In genomic region chr4:149888736-149889470, GRCm38 (mm10) we compare ENCODE assay signal across 9 mouse cellular contexts.
DNase-seq lines count a peak whose midpoint lies in the region; ATAC-seq and TF ChIP-seq lines count a peak whose summit lies in the region.
"Had no signal": no experiment of that assay in that cellular context is flagged by ENCODE, and none has a peak within 500 bp of the region (broad histone marks: within the 10 kb centered on the region; RNA-seq: fewer than 3 reads in every experiment).

No protein-coding gene starts in this region.

- WGBS in kidney, adult 2 months: 59% methylated on average over 20 of the region's 20 CpGs
- WGBS in forebrain, embryonic 11.5 days: 85% methylated on average over 20 of the region's 20 CpGs

- no peak for ATAC-seq in forebrain, embryonic 11.5 days (replicated peaks; ENCODE audit: low FRiP score)

- peak overlapping the region; percentile 34 for H3K27ac ChIP-seq in kidney, adult 2 months (ENCODE audit: insufficient read depth, low read depth, low read length)
- no peak overlapping the region for H3K27ac ChIP-seq in forebrain, embryonic 11.5 days (ENCODE audit: low read depth, low read length)

- no peak overlapping the region for H3K9ac ChIP-seq in forebrain, embryonic 11.5 days (ENCODE audit: low read length)

- H3K4me3 ChIP-seq in kidney, adult 2 months (ENCODE audit: insufficient read depth, low read depth, low read length): no peak overlapping the region
- H3K4me3 ChIP-seq in forebrain, embryonic 11.5 days (ENCODE audit: low read depth, low read length): no peak overlapping the region

- peak; percentile 36 for DNase-seq in adrenal gland, postnatal 14 days
- no peak for DNase-seq in adrenal gland, adult 18-20 months (ENCODE audit: low spot score in 2 of 2)
- DNase-seq in CD4-positive, CD25-positive, alpha-beta regulatory T cell, adult 2 months (ENCODE audit: low read depth, low spot score): peak; percentile 64
- DNase-seq in kidney, adult 2 months: peak; percentile 69
- DNase-seq in lung, postnatal 25 days (ENCODE audit: low spot score): peak; percentile 61
- no peak for DNase-seq in urinary bladder, postnatal 4 days (ENCODE audit: low spot score in 2 of 2)
- DNase-seq in forebrain, embryonic 11.5 days (ENCODE audit: low spot score): no peak
- DNase-seq in embryo, embryonic 10 days (ENCODE audit: low spot score): no peak

- H3K4me2 ChIP-seq in forebrain, embryonic 11.5 days (ENCODE audit: low read depth, low read length, severe bottlenecking): no peak overlapping the region
- H3K4me2 ChIP-seq: liver, embryonic 11.5 days had no signal

- peaks cover 10% of the 10 kb centered on the region; the same call in 1 of the 2 replicates for H3K4me1 ChIP-seq in kidney, adult 2 months (ENCODE audit: control insufficient read depth, insufficient read depth, low read length)
- H3K4me1 ChIP-seq in forebrain, embryonic 11.5 days (replicated peaks; ENCODE audit: control insufficient read depth, insufficient read depth, low read length): peaks cover under 1% of the 10 kb centered on the region; the same call in 1 of the 2 replicates

- H3K27me3 ChIP-seq in kidney, adult 2 months (replicated peaks; ENCODE audit: control insufficient read depth, insufficient read depth, low read length): no peaks in the 10 kb centered on the region
- H3K27me3 ChIP-seq in forebrain, embryonic 11.5 days (ENCODE audit: control insufficient read depth, insufficient read depth, low read length): no peaks in the 10 kb centered on the region

- no peak for TF ChIP-seq CTCF in kidney, adult 2 months (conservative IDR thresholded peaks at IDR 0.05; ENCODE audit: insufficient read depth, insufficient read length, low read depth, low read length)

- no peaks in the 10 kb centered on the region for H3K36me3 ChIP-seq in kidney, adult 2 months (ENCODE audit: control insufficient read depth, insufficient read depth, low read length)
- no peaks in the 10 kb centered on the region for H3K36me3 ChIP-seq in forebrain, embryonic 11.5 days (ENCODE audit: control insufficient read depth, insufficient read depth, low read length)

- no peak for TF ChIP-seq POLR2A in kidney, adult 2 months (IDR thresholded peaks at IDR 0.05; ENCODE audit: low read depth, low read length)

- H3K9me3 ChIP-seq in forebrain, embryonic 11.5 days (ENCODE audit: control insufficient read depth, low read length): no peaks in the 10 kb centered on the region

Comparison
In these comparisons a context has a peak if more than half of its experiments do, and no peak if none do; other contexts are left out.
1. DNase-seq: peak in adrenal gland, postnatal 14 days (single experiment), CD4-positive, CD25-positive, alpha-beta regulatory T cell, adult 2 months (single experiment), kidney, adult 2 months (single experiment) and lung, postnatal 25 days (single experiment); none in adrenal gland, adult 18-20 months (0 of 2), urinary bladder, postnatal 4 days (0 of 2), forebrain, embryonic 11.5 days (single experiment) and embryo, embryonic 10 days (single experiment).